Mouse (Mus musculus): ENCODE results near the gene Nbl1. TPM values are rescaled to one million over a fixed set of nuclear protein-coding genes. Genes with fewer than 3 reads are reported as not detected.

The Nbl1 gene
- total RNA-seq, 2 experiments from 2014 or later: 32.1 to 32.2 TPM

- intact Hi-C loops (cut with DNase I): no loop called here
- DNase-seq: no peak
Observed at GRCm38 (mm10) chr4:139034942-139035341, 57.9 kb downstream of the Nbl1 start.

DNA sequence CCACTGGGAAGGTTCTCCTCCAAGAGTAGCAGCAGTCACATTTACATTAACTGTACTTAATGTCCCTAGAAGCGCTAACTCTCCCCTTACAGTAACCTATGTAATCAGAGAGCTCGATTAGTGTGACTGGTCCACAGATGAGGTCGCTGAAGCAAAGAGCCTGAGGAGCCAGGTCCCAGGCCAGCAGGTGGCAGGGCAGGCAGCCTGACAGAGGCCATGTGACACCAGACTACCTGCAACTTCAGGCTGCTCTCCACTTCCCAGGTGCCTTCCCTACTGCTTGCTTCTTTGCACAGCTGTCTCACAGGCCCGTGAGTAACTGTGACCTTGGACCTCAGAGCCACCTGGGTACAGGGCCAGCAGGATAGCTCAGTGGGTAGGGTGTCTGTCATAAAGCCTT, 58.3 kb downstream of the Nbl1 start:
- intact Hi-C loops (cut with DNase I): no loop called here

GRCm38 (mm10) chr4:139034010-139034367, 58.8 kb downstream of the Nbl1 start:
- intact Hi-C loops (cut with DNase I): no loop called here
- DNase-seq: no peak

More for the DNA sequence above, 58.3 kb downstream of the Nbl1 start:
- DNase-seq: no peak

GRCm38 (mm10) chr4:139033263-139034009, 59.4 kb downstream of the Nbl1 start:
- intact Hi-C loops (cut with DNase I): no loop called here

GRCm38 (mm10) chr4:139032521-139032920, 60.3 kb downstream of the Nbl1 start:
- intact Hi-C loops (cut with DNase I): no loop called here
- DNase-seq: no peak

More at GRCm38 (mm10) chr4:139033263-139034009, 59.4 kb downstream of the Nbl1 start:
- DNase-seq: no peak

Other genes starting within 250 kb of the Nbl1 start
- gene Pla2g5, start 229.5 kb downstream of the Nbl1 start, total RNA-seq (2021): 10 to 100 TPM; 22.4 to 30.4 TPM
- not detected for gene Gm13030, start 219.0 kb downstream of the Nbl1 start, total RNA-seq (2021)
- 1 to 10 TPM; 1.4 TPM for gene Pla2g2e, start 215.1 kb downstream of the Nbl1 start, total RNA-seq (2021)
- 10 to 100 TPM in 1 of 2 experiments, 1 to 10 TPM in 1; 9.4 to 10.0 TPM for gene Otud3, start 179.0 kb downstream of the Nbl1 start, total RNA-seq (2021)
- under 1 TPM in 1 of 2 experiments, not detected in 1; 0.22 TPM for gene Rnf186, start 125.9 kb downstream of the Nbl1 start, total RNA-seq (2021)
- 1 to 10 TPM; 7.9 to 8.4 TPM for gene Tmco4, start 120.1 kb downstream of the Nbl1 start, total RNA-seq (2021)
- gene Htr6, start 17.4 kb downstream of the Nbl1 start, total RNA-seq (2021): not detected
- 100 to 1,000 TPM; 731 to 790 TPM for gene Minos1, start 38.1 kb upstream of the Nbl1 start, total RNA-seq (2021)
- 100 to 1,000 TPM; 418 to 433 TPM for gene Capzb, start 99.9 kb upstream of the Nbl1 start, total RNA-seq (2021)
- gene Pqlc2, start 217.7 kb upstream of the Nbl1 start, total RNA-seq (2021): 1 to 10 TPM; 7.1 to 8.4 TPM
- gene Akr7a5, start 217.8 kb upstream of the Nbl1 start, total RNA-seq (2021): 10 to 100 TPM; 35.6 to 39.4 TPM